Mouse (Mus musculus): ENCODE data around the gene Krba1. TPM values are rescaled to one million over a fixed set of nuclear protein-coding genes. Genes with fewer than 3 reads are reported as not detected.

The Krba1 gene
- polyA plus RNA-seq, 1 experiment from 2014 or later, result 1.9 TPM

GRCm38 (mm10) chr6:48444310-48445180 lies 49.2 kb downstream of the Krba1 start:
- peak; percentile 60 for ATAC-seq (ENCODE audit: low read depth)
- H3K27ac ChIP-seq (ENCODE audit: low read length), result peak overlapping the region; percentile 63

GRCm38 (mm10) chr6:48445181-48446101 lies 50.1 kb downstream of the Krba1 start, which contains the start of gene Zfp467:
Gene Zfp467 (minus strand): TSS chr6:48445825.
- H3K9me3 ChIP-seq (replicated peaks; ENCODE audit: control insufficient read depth, low read length), result no peaks in the 10 kb centered on the region
- peak within 1 kb of the TSS; percentile 65 for H3K4me3 ChIP-seq (ENCODE audit: low read depth, low read length)
- WGBS (ENCODE audit: insufficient replicate concordance), result under 1% methylated on average over 65 of the region's 65 CpGs
- peak within 1 kb of the TSS; percentile 63 for H3K27ac ChIP-seq (ENCODE audit: low read length)
- H3K27me3 ChIP-seq (ENCODE audit: control insufficient read depth, insufficient read depth, low read depth, low read length), result peaks cover 15% of the 10 kb centered on the region
- H3K36me3 ChIP-seq (ENCODE audit: control insufficient read depth, insufficient read depth), result no peaks in the 10 kb centered on the region; the same call in 1 of the 2 replicates
- peak within 1 kb of the TSS; percentile 77 for H3K4me2 ChIP-seq (ENCODE audit: low read depth, low read length)
- H3K9ac ChIP-seq (ENCODE audit: low read depth, low read length), result peak within 1 kb of the TSS; percentile 66
- ATAC-seq (ENCODE audit: low read depth), result no peak
- H3K4me1 ChIP-seq (ENCODE audit: control insufficient read depth, low read depth, low read length), result peaks cover 3% of the 10 kb centered on the region; the same call in 1 of the 2 replicates

More at GRCm38 (mm10) chr6:48444310-48445180, 49.2 kb downstream of the Krba1 start:
- under 1% methylated on average over 29 of the region's 34 CpGs for WGBS (ENCODE audit: insufficient replicate concordance)
- peaks cover 15% of the 10 kb centered on the region for H3K27me3 ChIP-seq (ENCODE audit: control insufficient read depth, insufficient read depth, low read depth, low read length)
- H3K9me3 ChIP-seq (replicated peaks; ENCODE audit: control insufficient read depth, low read length), result no peaks in the 10 kb centered on the region
- peak overlapping the region; percentile 65 for H3K4me3 ChIP-seq (ENCODE audit: low read depth, low read length)
- H3K4me1 ChIP-seq (ENCODE audit: control insufficient read depth, low read depth, low read length), result peaks cover 3% of the 10 kb centered on the region; the same call in 1 of the 2 replicates
- no peaks in the 10 kb centered on the region; the same call in 1 of the 2 replicates for H3K36me3 ChIP-seq (ENCODE audit: control insufficient read depth, insufficient read depth)
- H3K9ac ChIP-seq (ENCODE audit: low read depth, low read length), result peak overlapping the region; percentile 66
- peak overlapping the region; percentile 77 for H3K4me2 ChIP-seq (ENCODE audit: low read depth, low read length)

GRCm38 (mm10) chr6:48446256-48446655 lies 50.9 kb downstream of the Krba1 start:
- H3K27ac ChIP-seq (ENCODE audit: low read length), result no peak overlapping the region
- no peak overlapping the region; the same call in 1 of the 2 replicates for H3K4me3 ChIP-seq (ENCODE audit: low read depth, low read length)
- no peaks in the 10 kb centered on the region for H3K9me3 ChIP-seq (replicated peaks; ENCODE audit: control insufficient read depth, low read length)
- peak overlapping the region; percentile 77 for H3K4me2 ChIP-seq (ENCODE audit: low read depth, low read length)
- H3K9ac ChIP-seq (ENCODE audit: low read depth, low read length), result no peak overlapping the region
- no peak for ATAC-seq (ENCODE audit: low read depth)
- peaks cover 15% of the 10 kb centered on the region for H3K27me3 ChIP-seq (ENCODE audit: control insufficient read depth, insufficient read depth, low read depth, low read length)
- H3K36me3 ChIP-seq (ENCODE audit: control insufficient read depth, insufficient read depth), result no peaks in the 10 kb centered on the region; the same call in 1 of the 2 replicates
- peaks cover 3% of the 10 kb centered on the region; the same call in 1 of the 2 replicates for H3K4me1 ChIP-seq (ENCODE audit: control insufficient read depth, low read depth, low read length)
- WGBS (ENCODE audit: insufficient replicate concordance), result 40% methylated on average over 3 of the region's 3 CpGs

GRCm38 (mm10) chr6:48446896-48447295 lies 51.5 kb downstream of the Krba1 start:
- Histone ChIP-seq H3K4me1 (ENCODE audit: control insufficient read depth, low read depth, low read length) (peaks cover 3% of the 10 kb centered on the region; the same call in 1 of the 2 replicates), H3K27me3 (ENCODE audit: control insufficient read depth, insufficient read depth, low read depth, low read length) (peaks cover 15% of the 10 kb centered on the region), H3K9me3 (replicated peaks; ENCODE audit: control insufficient read depth, low read length) (no peaks in the 10 kb centered on the region), H3K4me2 (ENCODE audit: low read depth, low read length) (no peak overlapping the region), H3K27ac (ENCODE audit: low read length) (no peak overlapping the region), H3K36me3 (ENCODE audit: control insufficient read depth, insufficient read depth) (no peaks in the 10 kb centered on the region; the same call in 1 of the 2 replicates), H3K4me3 (ENCODE audit: low read depth, low read length) (no peak overlapping the region), H3K9ac (ENCODE audit: low read depth, low read length) (no peak overlapping the region)
- WGBS (ENCODE audit: insufficient replicate concordance), result 64% methylated on average over 3 of the region's 3 CpGs
- ATAC-seq (ENCODE audit: low read depth), result no peak

GRCm38 (mm10) chr6:48447929-48448328 lies 52.5 kb downstream of the Krba1 start, which contains the start of gene Sspo:
Gene Sspo (plus strand): TSS chr6:48448229.
- Histone ChIP-seq H3K27ac (ENCODE audit: low read length) (no peak within 1 kb of the TSS), H3K9me3 (replicated peaks; ENCODE audit: control insufficient read depth, low read length) (no peaks in the 10 kb centered on the region), H3K9ac (ENCODE audit: low read depth, low read length) (no peak within 1 kb of the TSS), H3K36me3 (ENCODE audit: control insufficient read depth, insufficient read depth) (no peaks in the 10 kb centered on the region), H3K4me3 (ENCODE audit: low read depth, low read length) (no peak within 1 kb of the TSS), H3K27me3 (ENCODE audit: control insufficient read depth, insufficient read depth, low read depth, low read length) (peaks cover 15% of the 10 kb centered on the region), H3K4me1 (ENCODE audit: control insufficient read depth, low read depth, low read length) (peaks cover 3% of the 10 kb centered on the region; the same call in 1 of the 2 replicates), H3K4me2 (ENCODE audit: low read depth, low read length) (no peak within 1 kb of the TSS)
- no peak for ATAC-seq (ENCODE audit: low read depth)
- WGBS (ENCODE audit: insufficient replicate concordance), result 50% methylated on average over 1 of the region's 1 CpGs

- no peaks in the 10 kb centered on the region for H3K9me3 ChIP-seq (replicated peaks; ENCODE audit: control insufficient read depth, low read length)
- ATAC-seq (ENCODE audit: low read depth), result no peak
- H3K4me1 ChIP-seq (ENCODE audit: control insufficient read depth, low read depth, low read length), result peaks cover 1% of the 10 kb centered on the region; the same call in 1 of the 2 replicates
- no peak overlapping the region for H3K27ac ChIP-seq (ENCODE audit: low read length)
- H3K4me2 ChIP-seq (ENCODE audit: low read depth, low read length), result no peak overlapping the region
- H3K4me3 ChIP-seq (ENCODE audit: low read depth, low read length), result no peak overlapping the region
- 20% methylated on average over 7 of the region's 7 CpGs for WGBS (ENCODE audit: insufficient replicate concordance)
- H3K27me3 ChIP-seq (ENCODE audit: control insufficient read depth, insufficient read depth, low read depth, low read length), result peaks cover 15% of the 10 kb centered on the region
- no peak overlapping the region for H3K9ac ChIP-seq (ENCODE audit: low read depth, low read length)
- no peaks in the 10 kb centered on the region for H3K36me3 ChIP-seq (ENCODE audit: control insufficient read depth, insufficient read depth)
Observed at GRCm38 (mm10) chr6:48448527-48448926, 53.1 kb downstream of the Krba1 start.

- Histone ChIP-seq H3K27ac (ENCODE audit: low read length) (no peak overlapping the region), H3K9me3 (replicated peaks; ENCODE audit: control insufficient read depth, low read length) (no peaks in the 10 kb centered on the region), H3K36me3 (ENCODE audit: control insufficient read depth, insufficient read depth) (no peaks in the 10 kb centered on the region), H3K27me3 (ENCODE audit: control insufficient read depth, insufficient read depth, low read depth, low read length) (no peaks in the 10 kb centered on the region; the same call in 1 of the 2 replicates), H3K4me1 (ENCODE audit: control insufficient read depth, low read depth, low read length) (no peaks in the 10 kb centered on the region), H3K4me3 (ENCODE audit: low read depth, low read length) (no peak overlapping the region), H3K9ac (ENCODE audit: low read depth, low read length) (no peak overlapping the region), H3K4me2 (ENCODE audit: low read depth, low read length) (no peak overlapping the region)
- ATAC-seq (ENCODE audit: low read depth), result no peak
- WGBS (ENCODE audit: insufficient replicate concordance), result 55% methylated on average over 1 of the region's 1 CpGs
Observed at GRCm38 (mm10) chr6:48452151-48452550, 56.8 kb downstream of the Krba1 start.

GRCm38 (mm10) chr6:48452771-48453170 lies 57.4 kb downstream of the Krba1 start:
- Histone ChIP-seq H3K27me3 (ENCODE audit: control insufficient read depth, insufficient read depth, low read depth, low read length) (no peaks in the 10 kb centered on the region), H3K36me3 (ENCODE audit: control insufficient read depth, insufficient read depth) (no peaks in the 10 kb centered on the region), H3K4me3 (ENCODE audit: low read depth, low read length) (no peak overlapping the region), H3K4me1 (ENCODE audit: control insufficient read depth, low read depth, low read length) (no peaks in the 10 kb centered on the region), H3K9ac (ENCODE audit: low read depth, low read length) (no peak overlapping the region), H3K27ac (ENCODE audit: low read length) (no peak overlapping the region), H3K9me3 (replicated peaks; ENCODE audit: control insufficient read depth, low read length) (no peaks in the 10 kb centered on the region), H3K4me2 (ENCODE audit: low read depth, low read length) (no peak overlapping the region)
- ATAC-seq (ENCODE audit: low read depth), result no peak
- WGBS (ENCODE audit: insufficient replicate concordance), result 51% methylated on average over 3 of the region's 3 CpGs

Measured in liver, embryonic 16.5 days (tissue).